Mouse (Mus musculus) heart, postnatal 10 days (tissue): ENCODE data around the gene Atg14. TPM values are rescaled to one million over a fixed set of nuclear protein-coding genes. Genes with fewer than 3 reads are reported as not detected.
"Not testable (repeated sequence)": the region's sequence is repeated elsewhere in the genome, so short reads cannot be mapped to it uniquely, and the experiment has no call there.

Experiments used
- DNase-seq, 2 experiments: peaks; one replicate each; pipeline ENCODE4 v3.0.0; 2021
- intact Hi-C: fragments of 180-260 bp; cut with DNase I; formaldehyde crosslinking; loops from one replicate; pipeline ENCODE4 v1.15.1; 2025
- total RNA-seq, 2 experiments: library from RNA; stranded (reverse); gene quantifications; 2 replicates each; pipeline ENCODE4 v1.2.3; 2021

Gene Atg14
- 1 to 10 TPM; 7.6 to 9.3 TPM for total RNA-seq

DNA sequence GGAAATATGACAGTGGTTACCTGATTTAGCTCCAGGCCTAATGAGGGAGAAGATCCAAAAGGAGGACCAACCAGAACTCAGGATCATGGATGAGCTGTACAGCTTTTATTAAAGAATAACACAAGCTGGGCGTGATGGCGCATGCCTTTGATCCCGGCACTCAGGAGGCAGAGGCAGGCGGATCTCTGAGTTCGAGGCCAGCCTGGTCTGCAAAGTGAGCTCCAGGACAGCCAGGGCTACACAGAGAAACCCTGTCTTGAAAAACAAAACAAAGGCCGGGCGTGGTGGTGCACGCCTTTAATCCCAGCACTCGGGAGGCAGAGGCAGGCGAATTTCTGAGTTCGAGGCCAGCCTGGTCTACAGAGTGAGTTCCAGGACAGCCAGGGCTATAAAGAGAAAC lies at the start of gene Atg14:
TSS of gene Atg14 (minus strand) at position 101 of the 400 bp plus-strand sequence.
- intact Hi-C loops, DNase-seq: not testable (repeated sequence)

DNA sequence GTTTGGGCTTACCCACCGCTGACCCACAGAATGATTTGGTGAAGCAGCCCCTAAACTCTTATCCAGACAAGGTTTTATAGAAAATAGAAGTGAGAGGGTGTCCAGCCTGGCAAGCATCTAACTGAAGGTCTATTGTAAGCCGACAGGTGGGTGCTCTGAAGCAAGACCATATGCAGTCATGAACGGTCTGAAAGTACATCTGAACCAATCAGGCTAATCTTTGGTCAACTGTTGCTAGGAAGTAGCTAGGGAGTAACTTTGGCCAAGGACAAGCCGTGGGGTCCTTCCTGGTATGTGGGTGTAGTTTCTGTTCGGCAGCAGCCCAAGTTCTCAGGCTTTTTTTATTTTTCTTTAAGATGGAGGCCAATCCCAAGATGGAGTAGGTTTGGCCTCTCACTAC lies 48.4 kb upstream of the Atg14 start:
- intact Hi-C loops, result no loop called here
- no peak for DNase-seq

DNA sequence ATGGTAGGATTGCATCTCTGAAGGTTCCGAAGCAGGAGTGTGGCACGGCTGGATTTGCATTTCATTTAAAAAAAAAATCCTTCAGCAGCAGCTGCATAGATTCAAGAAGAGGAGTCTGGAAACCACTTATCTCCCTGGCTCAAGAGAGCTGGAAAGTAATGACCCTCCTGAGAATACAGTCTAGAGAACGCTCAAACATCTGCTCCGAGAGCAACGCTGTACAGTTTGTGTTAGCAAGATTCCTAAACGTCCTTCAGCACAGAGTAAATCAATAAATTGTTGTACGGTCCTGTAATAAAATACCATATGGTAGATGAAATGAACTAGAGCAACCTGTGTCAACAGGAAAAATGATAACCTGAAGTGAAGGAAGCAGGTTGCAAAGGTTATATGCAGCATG lies 42.8 kb upstream of the Atg14 start:
- intact Hi-C loops, result no loop called here
- DNase-seq, result peak; percentile 54 to 61

DNA sequence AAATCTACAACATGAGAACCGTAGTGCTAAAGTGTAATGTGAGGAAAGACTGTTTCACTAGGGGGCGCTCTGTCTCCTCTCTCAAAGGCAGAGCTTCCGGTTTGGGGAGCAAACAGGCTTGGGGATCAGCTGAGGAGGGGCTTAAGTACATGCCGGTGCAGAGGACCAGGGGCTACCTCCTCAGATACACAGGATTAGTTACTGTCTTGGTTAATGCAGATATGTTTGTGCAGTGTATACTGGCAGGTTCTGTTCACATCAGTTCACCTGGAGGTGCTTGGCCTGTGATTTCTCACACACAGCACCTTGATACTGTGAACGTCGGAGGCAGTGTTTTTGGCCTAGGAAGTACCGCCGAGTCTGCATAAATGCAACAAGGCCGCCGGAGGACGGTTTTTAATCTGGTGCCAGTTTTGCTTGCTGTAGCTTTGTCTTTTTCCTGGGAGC lies 27.5 kb upstream of the Atg14 start:
- intact Hi-C loops, result loop anchor here (5.0 kb wide), 1 partner anchor 79 kb away; no protein-coding TSS in a partner anchor
- DNase-seq, result peak; percentile 68 to 83

DNA sequence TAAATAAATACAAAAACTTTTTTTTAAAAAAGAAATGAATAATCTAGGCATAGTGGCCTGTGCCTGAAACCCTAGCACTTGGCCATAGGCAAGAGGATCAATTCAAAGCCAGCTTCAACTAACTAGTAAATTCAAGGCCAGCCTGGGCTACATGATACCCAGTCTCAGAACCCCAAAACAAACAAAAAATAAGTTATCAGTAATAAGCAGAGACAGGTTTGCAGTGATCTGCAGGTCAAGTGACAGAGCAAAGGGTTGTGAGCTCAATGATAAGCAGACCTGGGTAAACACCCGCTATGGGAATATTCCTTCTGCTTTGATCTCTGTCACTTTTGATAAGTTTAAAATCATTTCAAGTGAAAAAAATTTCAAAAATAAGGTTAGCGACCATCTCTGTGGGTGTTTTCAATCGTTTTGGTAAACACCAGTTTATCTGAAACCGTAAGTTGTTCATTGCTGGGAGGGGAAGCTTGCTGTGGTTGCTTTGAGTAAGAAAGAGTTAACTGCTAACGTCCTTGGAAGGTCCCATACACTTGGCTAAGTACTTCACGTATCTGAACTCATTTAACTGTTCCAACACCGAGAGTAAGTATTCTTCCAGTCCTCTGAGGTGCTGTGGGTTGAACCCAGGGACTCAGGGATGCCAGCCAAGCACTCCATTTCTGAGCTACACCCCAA lies 24.1 kb upstream of the Atg14 start:
- no peak for DNase-seq
- intact Hi-C loops, result loop anchor here (5.0 kb wide), 2 partner anchors 83 to 1488 kb away; no protein-coding TSS in a partner anchor

DNA sequence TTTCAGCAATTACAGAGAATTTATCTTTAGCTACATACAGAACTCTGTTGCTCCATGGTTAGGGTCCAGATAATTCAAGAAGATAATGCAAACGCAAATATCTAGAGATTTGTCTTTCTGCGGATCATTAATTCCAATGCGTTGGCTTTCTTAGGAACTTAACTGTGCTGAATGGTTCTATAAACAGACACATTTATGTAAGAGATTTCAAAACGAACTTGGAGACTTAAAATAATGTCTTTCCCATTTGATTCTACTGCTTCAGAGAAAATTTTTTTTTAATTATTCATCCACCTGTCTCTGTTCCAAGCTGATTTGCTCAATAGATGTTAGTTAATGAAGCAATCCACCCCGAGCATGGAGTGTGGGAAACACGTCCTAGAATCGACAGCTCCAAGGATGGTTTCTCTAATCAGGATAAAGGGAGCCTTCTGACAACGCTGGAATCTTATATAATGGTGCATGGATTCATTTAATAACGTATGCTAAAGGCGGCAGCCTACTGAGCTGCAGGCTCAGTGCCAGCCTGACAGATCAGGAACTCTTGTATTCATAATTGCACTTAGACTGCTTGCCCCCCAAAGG lies 20.0 kb upstream of the Atg14 start:
- intact Hi-C loops, result loop anchor here (5.0 kb wide), 1 partner anchor 1492 kb away; no protein-coding TSS in a partner anchor
- DNase-seq, result no peak

DNA sequence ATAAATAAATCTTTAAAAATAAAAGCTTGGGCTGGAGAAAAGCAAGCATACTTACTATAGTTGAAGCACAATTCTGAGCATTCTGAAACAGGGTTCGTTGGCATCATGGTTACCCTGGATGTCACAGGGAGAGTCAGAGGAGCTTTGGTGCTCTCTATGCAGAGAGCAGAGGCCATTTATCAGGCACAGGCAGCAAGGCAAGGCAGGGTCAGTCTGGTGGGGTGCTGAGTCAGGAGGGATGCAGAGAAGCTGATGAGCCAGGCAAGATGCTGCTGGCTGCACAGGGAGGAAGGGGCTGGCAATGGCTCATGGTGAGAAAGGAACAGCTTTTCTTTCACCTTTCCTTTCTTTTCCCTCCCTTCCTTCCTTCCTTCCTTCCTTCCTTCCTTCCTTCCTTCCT lies 19.0 kb upstream of the Atg14 start:
- DNase-seq, result no peak
- intact Hi-C loops, result no loop called here

DNA sequence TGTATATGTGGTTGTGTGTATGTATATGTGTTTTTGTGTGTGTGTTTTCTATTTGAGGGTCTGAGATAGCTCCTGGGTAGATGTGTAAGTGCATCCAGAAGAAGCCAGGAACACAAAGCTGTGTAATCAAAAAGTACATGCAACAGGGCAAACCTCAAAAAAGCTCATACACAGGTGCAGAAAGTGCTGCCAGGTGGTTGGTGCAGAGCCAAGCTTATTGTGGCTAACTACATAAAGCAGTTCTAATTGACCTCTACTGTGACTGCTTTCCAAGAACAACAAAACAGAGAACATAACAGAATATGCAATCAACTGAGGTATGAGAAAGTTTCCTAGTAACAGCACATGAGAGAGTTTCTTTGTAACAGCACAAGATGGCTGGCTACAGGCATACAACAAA lies 13.9 kb upstream of the Atg14 start:
- no peak for DNase-seq

DNA sequence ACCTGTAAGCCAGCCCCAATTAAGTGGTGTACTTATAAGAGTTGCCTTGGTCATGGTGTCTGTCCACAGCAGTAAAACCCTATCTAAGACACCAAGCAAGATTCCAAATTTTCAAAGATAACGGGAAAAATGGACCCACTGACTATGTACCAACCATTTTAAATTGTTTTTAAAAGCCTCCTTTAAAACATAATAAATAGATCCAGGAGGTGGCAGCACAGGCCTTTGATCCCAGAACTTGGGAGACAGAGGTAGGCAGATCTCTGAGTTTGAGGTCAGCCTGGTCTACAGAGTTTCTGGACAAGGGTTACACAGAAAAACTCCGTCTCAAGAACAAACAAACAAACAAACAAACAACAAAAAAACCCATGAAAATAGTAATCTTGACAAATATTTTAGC lies 11.2 kb upstream of the Atg14 start:
- intact Hi-C loops, result loop anchor here (5.0 kb wide), 1 partner anchor 786 kb away; no protein-coding TSS in a partner anchor
- DNase-seq, result peak in 1 of 2 experiments; percentile 22

More for the DNA sequence above, 13.9 kb upstream of the Atg14 start:
- intact Hi-C loops, result loop anchor here (5.0 kb wide), 1 partner anchor 783 kb away; no protein-coding TSS in a partner anchor

DNA sequence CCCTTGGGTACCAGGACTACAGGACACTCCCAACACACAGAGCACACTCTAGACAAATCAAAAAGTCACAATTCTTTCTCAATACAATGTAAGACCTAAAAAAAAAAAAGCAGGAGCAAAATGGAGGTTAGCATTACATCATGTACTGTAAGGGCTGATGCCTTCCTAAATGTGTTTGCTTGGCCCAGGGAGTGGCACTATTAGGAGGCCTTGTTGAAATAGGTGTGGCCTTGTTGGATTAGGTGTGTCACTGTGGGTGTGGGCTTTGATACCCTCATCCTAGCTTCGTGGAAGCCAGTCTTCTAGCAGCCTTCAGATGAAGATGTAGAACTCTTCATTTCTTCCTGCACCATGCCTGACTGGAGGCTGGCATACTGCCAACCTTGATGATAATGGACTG lies 10.8 kb upstream of the Atg14 start:
- no peak for DNase-seq
- intact Hi-C loops, result loop anchor here (5.0 kb wide), 1 partner anchor 786 kb away; no protein-coding TSS in a partner anchor

DNA sequence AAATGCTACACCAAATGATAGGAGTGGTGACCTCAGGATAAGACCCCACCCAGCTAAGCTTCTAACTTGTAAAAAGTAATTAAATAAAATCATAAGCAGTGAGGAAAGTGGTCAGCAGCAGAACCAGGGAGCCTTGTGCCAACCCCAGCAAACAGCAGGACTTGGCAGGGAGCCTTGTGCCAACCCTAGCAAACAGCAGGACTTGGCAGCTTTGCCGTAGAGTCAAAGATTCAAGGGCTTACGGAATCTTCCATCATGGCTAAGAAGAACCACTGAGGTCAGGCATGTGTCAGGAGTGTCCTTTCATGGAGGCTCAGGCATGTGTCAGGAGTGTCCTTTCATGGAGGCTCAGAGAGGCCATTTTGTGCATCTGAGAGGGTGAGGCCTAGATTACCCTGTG lies 7.6 kb upstream of the Atg14 start:
- intact Hi-C loops, result no loop called here
- DNase-seq, result peak; percentile 33 to 41

DNA sequence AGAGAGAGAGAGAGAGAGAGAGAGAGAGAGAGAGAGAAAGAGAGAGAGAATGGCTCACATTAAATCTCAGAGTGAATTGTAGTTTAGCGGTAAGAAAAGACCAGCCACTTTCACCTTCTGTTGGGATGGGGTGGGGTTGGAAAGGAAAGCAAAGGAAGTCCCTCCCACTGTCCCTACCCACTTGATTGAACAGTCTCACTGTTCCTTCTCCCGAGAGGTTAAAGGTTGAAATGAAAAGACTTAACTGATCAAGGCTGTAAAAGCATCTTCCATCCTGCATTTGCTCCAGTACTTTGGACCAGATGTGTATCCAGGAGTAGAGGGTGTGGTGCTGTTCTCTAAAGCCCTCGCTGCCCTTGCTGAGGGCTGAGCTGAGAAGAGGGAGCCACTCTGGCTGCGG lies 6.2 kb upstream of the Atg14 start:
- no peak for DNase-seq
- intact Hi-C loops, result no loop called here

DNA sequence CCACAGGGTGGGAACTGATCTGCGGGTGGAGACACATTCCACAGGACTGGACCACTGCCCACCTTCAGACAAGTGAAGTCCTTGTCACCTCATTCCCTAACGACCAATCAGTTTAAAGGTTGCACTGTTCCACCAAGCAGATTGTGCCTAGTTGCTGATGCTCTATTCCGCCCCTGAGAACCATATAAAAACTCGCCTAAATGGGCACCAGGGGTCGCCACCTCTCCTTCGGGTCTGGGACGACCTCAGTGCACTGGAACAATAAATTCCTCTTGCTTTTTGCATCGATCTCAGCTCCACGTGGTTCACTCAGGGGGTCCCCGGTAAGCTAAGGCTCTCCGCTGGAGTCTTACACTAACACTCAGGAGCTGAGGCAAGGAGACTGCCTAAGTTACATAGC lies 4.3 kb upstream of the Atg14 start:
- no peak for DNase-seq
- intact Hi-C loops, result no loop called here

DNA sequence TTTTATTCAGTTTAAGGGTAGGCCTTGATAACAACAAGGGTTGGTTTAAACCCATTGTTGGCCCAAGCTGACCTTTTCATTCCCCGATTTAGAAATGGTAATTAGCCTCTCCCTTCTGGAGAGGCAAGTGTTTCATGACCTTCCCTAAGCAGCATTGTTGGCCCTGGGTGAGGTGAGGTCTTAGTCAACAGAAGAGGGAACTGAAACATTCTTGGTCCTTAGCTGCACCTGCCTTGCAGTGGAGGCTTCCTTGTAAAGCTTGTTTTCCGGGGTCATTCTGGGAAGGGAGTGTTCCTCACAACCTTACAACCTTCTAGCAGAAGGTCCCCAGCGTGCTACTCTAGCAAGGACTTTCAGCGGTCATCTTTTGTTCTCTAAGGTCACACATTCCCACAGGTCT lies 2.3 kb upstream of the Atg14 start:
- no peak for DNase-seq
- intact Hi-C loops, result no loop called here

DNA sequence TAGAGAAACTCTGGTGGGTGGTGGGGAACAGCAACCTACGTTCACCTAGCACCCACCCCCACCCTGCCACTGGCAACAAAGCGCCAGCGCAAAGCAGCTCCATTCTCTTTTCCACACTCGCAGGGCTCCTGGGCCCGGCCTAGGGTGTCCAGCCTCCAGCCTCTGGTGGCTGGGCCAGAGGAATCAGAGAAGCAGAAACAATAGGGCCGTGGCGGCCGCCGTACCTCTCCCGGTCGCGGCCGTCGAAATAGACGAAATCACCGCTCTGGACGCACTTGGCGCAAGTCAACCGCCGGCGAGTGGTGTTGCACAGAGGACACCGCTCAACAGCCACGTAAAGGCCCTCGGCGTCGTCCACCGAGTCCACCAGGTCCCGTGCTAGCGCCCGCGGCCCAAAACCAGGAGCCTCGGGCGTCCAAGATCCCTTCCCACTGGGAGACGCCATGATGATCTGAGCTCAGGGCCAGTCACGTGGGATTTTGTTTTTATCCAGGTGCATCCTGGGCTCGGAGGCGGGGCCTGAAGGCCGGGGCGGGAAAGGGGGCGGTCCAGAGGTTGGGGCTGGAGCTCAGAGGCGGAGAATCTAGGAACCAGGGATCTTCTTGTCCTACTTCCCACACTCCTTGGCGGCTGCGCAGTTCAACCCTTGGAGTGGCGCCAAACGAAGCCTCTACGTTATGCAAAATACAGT lies 2.3 kb downstream of the Atg14 start:
- peak; percentile 96 to 98 for DNase-seq
- intact Hi-C loops, result no loop called here

DNA sequence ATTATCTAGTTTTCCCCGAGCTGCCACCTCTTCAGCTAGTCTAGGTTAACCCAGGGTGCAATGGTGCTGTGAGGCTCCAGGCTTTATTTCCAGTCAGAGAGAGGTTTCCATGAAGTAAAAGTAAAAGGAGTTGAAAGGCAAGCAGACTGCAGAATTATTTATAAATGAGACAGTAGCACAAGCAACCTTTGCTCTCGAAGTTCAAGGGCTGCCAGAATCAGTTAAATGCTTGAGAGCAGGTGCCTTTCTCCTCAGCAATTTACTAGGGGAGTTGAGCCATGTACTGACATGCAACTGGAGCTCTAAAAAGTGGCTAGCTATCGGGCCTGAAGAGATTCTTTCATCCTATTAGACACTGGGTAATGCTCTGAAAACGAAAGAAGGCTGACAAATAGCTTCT lies 7.3 kb downstream of the Atg14 start:
- intact Hi-C loops, result no loop called here
- no peak for DNase-seq

DNA sequence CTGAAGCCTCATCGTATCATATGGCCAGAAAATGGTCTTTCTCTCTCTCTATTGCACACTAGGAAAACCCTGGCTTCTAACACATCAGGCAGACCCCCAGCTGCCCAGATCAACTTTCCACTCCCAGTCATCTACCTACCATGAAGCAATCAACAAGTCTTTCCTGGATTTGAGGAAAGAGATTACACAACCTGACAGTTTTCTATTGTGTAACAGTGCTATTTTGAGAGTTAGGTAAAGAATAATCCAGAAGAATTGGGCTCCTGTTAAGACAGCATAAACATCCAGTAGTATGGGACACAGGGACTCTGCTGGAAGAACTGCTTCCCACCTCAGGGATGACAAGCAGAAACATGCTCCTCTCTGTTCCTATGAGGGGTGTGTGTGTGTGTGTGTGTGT lies 7.9 kb downstream of the Atg14 start:
- intact Hi-C loops, result no loop called here
- DNase-seq, result no peak

DNA sequence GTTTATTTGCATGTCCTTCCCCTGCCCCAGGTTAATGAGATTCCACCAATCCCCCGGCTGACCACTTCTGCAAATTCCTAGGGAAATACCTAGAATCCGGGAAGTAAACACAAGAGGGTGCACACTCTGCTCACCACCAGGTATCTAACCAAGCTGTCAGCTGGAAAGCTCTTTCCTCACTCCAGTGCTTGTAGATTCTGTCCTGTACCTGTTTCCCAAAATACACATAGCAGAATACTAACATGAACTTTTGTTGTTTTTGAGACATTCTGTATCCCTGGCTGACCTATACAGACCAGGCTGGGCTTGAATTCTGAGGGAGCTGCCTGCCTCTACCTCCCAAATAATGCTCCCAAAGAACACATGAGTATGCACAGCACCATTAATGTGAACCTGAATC lies 9.7 kb downstream of the Atg14 start:
- intact Hi-C loops, result no loop called here
- DNase-seq, result no peak

DNA sequence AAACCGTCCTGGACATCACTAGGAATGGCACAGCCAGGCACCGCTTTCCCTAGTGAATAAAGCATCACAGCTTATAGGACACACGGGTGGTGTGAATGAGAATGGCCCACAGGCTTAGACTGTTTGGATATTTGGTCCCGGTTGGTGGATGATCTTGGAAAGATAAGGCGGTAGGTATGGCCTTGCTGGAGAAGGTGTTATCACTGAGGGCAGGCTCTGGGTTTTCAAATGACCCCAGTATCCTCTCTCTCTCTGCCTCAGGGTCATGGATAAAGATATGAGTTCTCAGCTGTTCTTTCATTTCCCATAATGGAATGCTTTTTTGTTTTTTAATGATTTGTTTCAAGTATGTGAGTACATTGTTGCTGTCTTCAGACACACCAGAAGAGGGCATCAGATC lies 15.2 kb downstream of the Atg14 start:
- intact Hi-C loops, result no loop called here
- DNase-seq, result no peak

DNA sequence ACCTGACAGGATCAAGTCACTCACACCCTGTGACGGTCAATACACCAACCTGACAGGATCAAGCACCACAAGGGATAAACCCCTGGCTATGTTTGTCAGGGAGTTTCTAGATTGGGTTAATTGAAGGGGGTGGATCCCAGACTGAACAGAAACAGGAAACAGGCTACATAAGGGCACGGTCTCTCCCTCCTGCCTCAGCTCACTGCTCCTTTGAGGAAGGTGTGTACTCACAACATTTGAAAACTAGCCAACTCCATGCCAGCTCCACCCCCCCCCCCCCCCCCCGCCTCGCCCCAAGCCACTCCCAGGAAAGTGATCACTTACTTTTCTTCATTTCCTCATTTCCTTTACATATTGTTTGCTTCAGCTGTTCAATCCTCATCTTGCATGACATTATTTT lies 16.2 kb downstream of the Atg14 start:
- DNase-seq, result no peak
- intact Hi-C loops, result no loop called here

DNA sequence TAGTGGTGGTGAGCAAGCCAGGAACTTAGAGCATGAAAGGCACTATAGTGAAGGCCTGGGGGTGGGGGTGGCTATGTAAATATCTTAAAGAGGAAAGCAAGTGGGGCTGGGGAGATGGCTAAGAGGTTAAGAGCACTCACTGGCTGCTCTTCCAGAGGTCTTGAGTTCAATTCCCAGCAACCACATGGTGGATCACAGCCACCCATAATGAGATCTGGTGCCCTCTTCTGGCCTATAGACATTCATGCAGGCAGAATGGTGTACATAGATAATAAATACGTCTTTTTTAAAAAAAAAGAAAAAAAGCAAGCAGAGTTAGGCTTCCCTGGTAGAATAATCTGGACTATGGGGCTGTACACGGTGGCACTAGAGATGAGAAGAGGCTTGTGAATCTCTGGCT lies 17.1 kb downstream of the Atg14 start:
- intact Hi-C loops, result no loop called here
- no peak for DNase-seq

DNA sequence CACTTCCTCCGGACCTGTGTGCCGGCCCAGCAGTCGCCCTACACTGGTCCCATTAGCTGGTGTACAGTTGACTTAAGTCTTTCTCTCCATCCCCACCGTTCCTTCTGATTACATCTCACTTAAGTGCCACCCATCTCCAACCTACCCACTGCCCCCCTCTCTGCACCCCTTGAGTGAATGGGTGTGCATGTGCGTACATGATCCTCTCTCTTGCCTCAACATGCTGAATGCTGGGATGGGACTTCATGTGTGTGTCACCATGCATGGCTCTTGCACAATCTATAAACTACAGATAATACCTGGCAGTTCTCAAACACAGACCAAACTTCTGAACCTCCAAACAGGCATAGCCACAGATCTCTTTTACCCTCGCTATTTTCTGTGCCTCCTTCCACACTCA lies 18.8 kb downstream of the Atg14 start:
- intact Hi-C loops, result no loop called here
- DNase-seq, result no peak
